Mouse (Mus musculus) lung, postnatal 0 days (tissue): ENCODE data around the gene Usp2.

Experiments
- CTCF ChIP-seq: IDR thresholded peaks from 2 replicates; pipeline ENCODE4 v1.5.1; 2016; ENCODE audit warnings: antibody characterized with exemption, mild to moderate bottlenecking
- EP300 ChIP-seq: IDR thresholded peaks from 2 replicates; pipeline ENCODE4 v1.6.1; 2016; ENCODE audit warnings: antibody characterized with exemption, mild to moderate bottlenecking, control low read depth

DNA sequence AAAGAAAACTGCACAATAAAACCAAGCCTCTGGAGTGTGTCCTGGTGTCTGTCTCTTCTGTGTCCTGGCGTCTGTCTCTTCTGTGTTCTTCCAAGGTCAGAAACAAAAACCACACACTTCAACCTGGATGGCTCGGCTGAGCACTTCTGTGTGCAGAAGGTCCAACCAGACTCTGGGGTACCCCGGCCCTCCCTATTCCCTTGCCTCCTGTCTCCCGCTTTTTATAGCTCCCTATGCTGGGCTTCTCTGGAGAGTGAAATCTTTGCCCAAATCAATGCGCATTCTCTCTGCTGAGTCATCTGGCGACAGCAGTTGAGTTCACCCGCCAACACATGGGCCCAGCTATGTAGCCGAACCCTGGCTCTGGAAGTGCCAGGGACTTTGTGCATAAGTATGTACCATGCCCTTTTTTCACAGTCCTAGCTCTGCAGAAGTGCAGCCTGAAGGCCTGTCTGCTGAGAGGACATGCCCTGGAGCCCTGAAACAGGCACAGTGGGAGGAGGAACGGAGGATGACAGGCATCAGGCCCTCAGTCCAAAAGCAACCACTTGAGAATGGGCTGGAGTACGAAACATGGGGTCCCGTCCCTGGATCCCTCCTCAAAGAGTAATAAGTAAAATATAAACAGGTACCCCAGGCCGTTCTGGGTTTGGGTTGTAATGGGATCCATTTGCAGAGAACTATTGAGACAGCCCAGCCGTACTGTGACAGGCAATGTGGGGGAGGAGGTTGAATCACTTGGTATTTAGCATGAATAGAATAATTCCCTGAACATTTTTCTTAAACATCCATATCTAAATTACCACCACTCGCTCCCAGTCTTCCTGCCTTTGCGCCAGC lies 18.1 kb upstream of the Usp2 start:
- no peak for TF ChIP-seq CTCF
- no peak for TF ChIP-seq EP300
